Mouse (Mus musculus) ES-Bruce4 (cell line): ENCODE measurements around the gene Wdr82.

Experiments used
- CTCF ChIP-seq: IDR thresholded peaks from one replicate; pipeline ENCODE4 v1.8.1; 2011; ENCODE audit warnings: low read depth, low read length
- EP300 ChIP-seq: IDR thresholded peaks from 2 replicates; pipeline ENCODE4 v1.6.1; 2011; ENCODE audit warnings: low read depth, low read length; ENCODE audit not compliant: insufficient read depth
- POLR2A ChIP-seq: IDR thresholded peaks from one replicate; pipeline ENCODE4 v1.8.1; 2011; ENCODE audit warnings: low read length; ENCODE audit not compliant: insufficient read depth

DNA sequence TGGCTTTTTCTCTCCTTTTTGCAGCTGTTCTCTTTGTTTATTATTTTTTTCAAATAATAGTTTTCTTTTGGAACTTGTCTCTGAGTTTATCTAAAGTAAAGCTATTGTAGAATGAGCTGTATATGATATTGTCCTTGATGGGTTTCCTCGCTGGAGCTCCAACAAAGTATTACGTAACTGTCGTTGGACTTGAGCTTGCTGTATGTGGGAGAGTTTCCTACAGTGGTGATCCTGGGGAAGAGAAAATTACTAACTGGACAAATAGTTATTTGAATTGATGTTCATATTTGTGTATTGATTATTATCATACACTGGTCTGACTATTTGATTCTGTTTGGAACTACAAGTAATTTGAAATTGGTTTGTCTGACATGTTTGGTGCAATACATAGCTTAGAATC, 1.8 kb downstream of the Wdr82 start:
- no peak for TF ChIP-seq POLR2A
- TF ChIP-seq CTCF: no peak
- TF ChIP-seq EP300: no peak
